Mouse (Mus musculus): ENCODE data around the gene Arsg. TPM values are rescaled to one million over a fixed set of nuclear protein-coding genes. Genes with fewer than 3 reads are reported as not detected.

The Arsg gene
- polyA plus RNA-seq, 1 experiment from 2014 or later: 2.9 TPM

- Histone ChIP-seq H3K9me3 (ENCODE audit: control insufficient read depth, low read length) (no peaks in the 10 kb centered on the region), H3K9ac (replicated peaks; ENCODE audit: low read depth, low read length) (no peak overlapping the region), H3K4me1 (ENCODE audit: control insufficient read depth, insufficient read depth, low read length) (no peaks in the 10 kb centered on the region), H3K4me2 (ENCODE audit: low read depth, low read length) (no peak overlapping the region), H3K36me3 (ENCODE audit: control insufficient read depth, insufficient read depth, low read length) (no peaks in the 10 kb centered on the region), H3K27me3 (ENCODE audit: control insufficient read depth, insufficient read depth, low read length) (no peaks in the 10 kb centered on the region), H3K4me3 (ENCODE audit: low read depth, low read length) (no peak overlapping the region), H3K27ac (ENCODE audit: low read depth, low read length) (no peak overlapping the region)
- ATAC-seq (ENCODE audit: low read depth): no peak
- WGBS: 55% methylated on average over 15 of the region's 15 CpGs
Measured at GRCm38 (mm10) chr11:109622518-109623037, 149.4 kb downstream of the Arsg start.

Small RNA genes lying within 50 kb of the gene (microRNA-seq; reads per million reads assigned to microRNA genes)
- not detected for gene Gm25540

Other genes with a start within 250 kb of the Arsg start
- 7.1 and 16.1 TPM in 2 replicates for gene Rgs9, start 175.2 kb upstream of the Arsg start, polyA plus RNA-seq (2014; fragmentation: Nextera tagmentation; extraction: Ambion mirVana)
- gene Gna13, start 110.5 kb upstream of the Arsg start, polyA plus RNA-seq (2014; fragmentation: Nextera tagmentation; extraction: Ambion mirVana): 23.0 and 23.2 TPM in 2 replicates
- gene 9930022D16Rik, start 59.5 kb upstream of the Arsg start, polyA plus RNA-seq (2014; fragmentation: Nextera tagmentation; extraction: Ambion mirVana): not detected in 2 replicates
- 59.1 and 59.8 TPM in 2 replicates for gene Amz2, start 47.4 kb upstream of the Arsg start, polyA plus RNA-seq (2014; fragmentation: Nextera tagmentation; extraction: Ambion mirVana)
- gene Slc16a6, start 224 bp downstream of the Arsg start, polyA plus RNA-seq (2014; fragmentation: Nextera tagmentation; extraction: Ambion mirVana): 3.3 and 4.5 TPM in 2 replicates
- 9.6 and 13.2 TPM in 2 replicates for gene Wipi1, start 138.6 kb downstream of the Arsg start, polyA plus RNA-seq (2014; fragmentation: Nextera tagmentation; extraction: Ambion mirVana)
- gene Prkar1a, start 176.0 kb downstream of the Arsg start, polyA plus RNA-seq (2014; fragmentation: Nextera tagmentation; extraction: Ambion mirVana): 506 and 594 TPM in 2 replicates
- 4.4 and 7.8 TPM in 2 replicates for gene Fam20a, start 248.9 kb downstream of the Arsg start, polyA plus RNA-seq (2014; fragmentation: Nextera tagmentation; extraction: Ambion mirVana)

Measured in neural tube, embryonic 14.5 days (tissue).